Mouse (Mus musculus) heart, adult 18-20 months (tissue): Measurements from ENCODE around the gene Clhc1. TPM values are rescaled to one million over a fixed set of nuclear protein-coding genes. Genes with fewer than 3 reads are reported as not detected.

Experiments
- total RNA-seq, 2 experiments: library from RNA; stranded (reverse); gene quantifications; 2 replicates each; pipeline ENCODE4 v1.2.3; 2021

Gene Clhc1
- total RNA-seq, 2 experiments from 2014 or later = not detected

Other genes starting within 250 kb of the Clhc1 start
- 1 to 10 TPM; 7.3 to 8.6 TPM for gene Ccdc88a, start 174.3 kb upstream of the Clhc1 start, total RNA-seq
- 10 to 100 TPM; 22.8 to 26.5 TPM for gene Prorsd1, start 32.9 kb upstream of the Clhc1 start, total RNA-seq
- 10 to 100 TPM; 59.2 to 63.6 TPM for gene Mtif2, start 21.5 kb upstream of the Clhc1 start, total RNA-seq
- 100 to 1,000 TPM; 497 to 519 TPM for gene Rps27a, start 159 bp downstream of the Clhc1 start, total RNA-seq
- gene Rtn4, start 145.0 kb downstream of the Clhc1 start, total RNA-seq = 100 to 1,000 TPM in 1 of 2 experiments, 10 to 100 TPM in 1; 93.0 to 102 TPM